Mouse (Mus musculus) layer of hippocampus, adult 9-11 months (tissue): ENCODE data around the gene Ttpal.

ENCODE experiments used
- DNase-seq: peaks from one replicate; pipeline ENCODE4 v3.0.0; 2022

Ttpal gene

GRCm38 (mm10) chr2:163602101-163602971 lies at the start of gene Ttpal:
Gene Ttpal (plus strand): TSS chr2:163602314.
- DNase-seq: peak; percentile 88

- DNase-seq: no peak
These were observed 49.6 kb upstream of the Ttpal start for GRCm38 (mm10) chr2:163552518-163552929.

- no peak for DNase-seq
These were observed 47.6 kb upstream of the Ttpal start for GRCm38 (mm10) chr2:163554425-163554982.

- no peak for DNase-seq
These were observed 47.1 kb upstream of the Ttpal start for GRCm38 (mm10) chr2:163554996-163555395.

DNA sequence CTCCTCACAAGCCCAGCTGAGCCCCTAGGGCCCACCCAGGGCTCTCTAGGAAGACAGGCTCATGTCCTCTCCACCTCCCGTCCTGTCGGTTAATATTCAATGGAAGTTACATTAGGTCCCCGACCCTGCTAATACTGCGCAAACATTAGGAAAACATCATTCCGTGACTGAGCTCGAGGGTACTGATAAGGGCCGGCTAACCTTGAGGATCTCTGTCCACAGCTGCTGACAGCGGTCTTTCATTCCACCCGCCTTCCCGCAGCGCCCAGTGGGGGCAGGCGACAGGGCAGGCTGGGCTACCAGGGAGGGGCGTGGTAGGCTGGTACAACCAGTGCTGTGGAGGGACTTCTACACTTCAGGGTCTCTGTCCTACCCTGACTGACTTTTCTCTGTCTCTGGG lies 46.7 kb upstream of the Ttpal start:
- no peak for DNase-seq

GRCm38 (mm10) chr2:163558548-163558947 lies 43.6 kb upstream of the Ttpal start:
- DNase-seq: no peak

DNA sequence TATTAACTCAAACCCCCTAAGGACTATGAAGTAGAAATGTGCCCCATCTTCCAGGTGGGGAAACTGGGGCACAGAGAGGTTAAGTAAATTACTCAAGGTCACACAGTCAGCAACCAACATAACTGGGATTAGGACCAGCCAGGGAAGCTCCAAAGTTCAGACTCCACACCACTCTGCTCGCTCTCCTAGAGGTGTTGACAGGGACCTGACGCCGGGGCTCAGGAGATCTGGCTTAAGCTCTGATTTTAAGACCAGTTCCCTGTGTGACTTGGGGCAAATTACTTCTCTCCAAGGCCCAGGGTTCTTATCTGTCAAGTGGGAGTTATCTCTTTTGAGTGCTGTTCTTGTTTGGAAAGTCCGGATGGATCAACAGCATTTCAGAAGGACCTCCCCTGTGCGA lies 42.9 kb upstream of the Ttpal start:
- DNase-seq: no peak

GRCm38 (mm10) chr2:163560247-163560646 lies 41.9 kb upstream of the Ttpal start:
- no peak for DNase-seq

DNA sequence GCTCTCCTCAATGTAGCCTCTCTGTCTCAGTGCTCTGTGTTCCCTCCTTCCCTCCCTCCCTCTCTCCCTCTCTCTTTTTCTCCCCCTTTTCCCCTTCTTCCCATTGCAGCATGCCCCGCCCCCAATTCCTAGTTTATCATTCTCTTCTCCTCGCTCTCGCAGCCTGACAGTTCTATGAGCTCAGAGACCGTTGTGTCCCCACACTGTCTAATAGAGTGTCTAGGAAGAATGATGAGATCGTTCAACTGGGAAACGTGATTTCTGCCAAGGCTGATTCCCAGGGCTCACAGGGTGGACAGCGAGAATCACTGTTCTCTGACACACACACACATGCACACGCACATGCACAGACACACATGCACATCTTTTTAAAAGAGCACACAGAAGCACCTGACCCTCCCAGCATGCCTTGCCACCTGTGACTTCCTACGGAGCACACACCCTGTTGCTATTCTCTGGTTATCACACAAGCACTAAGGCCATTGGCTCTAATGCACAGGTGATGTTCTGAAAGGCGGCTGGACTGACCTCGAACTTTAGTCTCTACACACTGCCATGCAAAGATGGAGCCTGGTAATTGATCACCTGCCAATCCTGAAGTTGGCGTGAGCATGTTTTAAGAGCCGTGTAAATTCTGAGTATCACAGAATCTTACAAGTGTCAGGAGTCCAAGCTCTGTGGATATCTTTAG lies 40.7 kb upstream of the Ttpal start:
- DNase-seq: no peak

DNA sequence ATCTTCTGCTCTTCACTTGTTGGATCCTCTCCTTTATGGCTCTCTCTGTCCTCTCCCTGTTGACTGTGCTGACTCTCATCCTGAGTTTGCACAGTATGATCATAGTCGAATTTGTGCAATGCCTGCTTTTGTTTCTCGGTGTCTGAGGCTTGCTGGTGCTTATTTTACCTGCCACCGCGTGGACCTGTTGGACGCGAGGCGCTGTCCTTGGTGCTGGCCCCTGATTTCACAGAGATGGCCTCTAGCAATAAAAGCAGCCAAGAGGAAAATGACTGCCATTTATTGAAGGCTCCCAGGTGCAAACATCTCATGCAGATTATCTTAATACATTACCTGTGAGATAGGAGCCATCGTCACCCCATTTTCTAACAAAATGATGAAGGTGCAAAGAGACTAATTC lies 37.5 kb upstream of the Ttpal start:
- no peak for DNase-seq

DNA sequence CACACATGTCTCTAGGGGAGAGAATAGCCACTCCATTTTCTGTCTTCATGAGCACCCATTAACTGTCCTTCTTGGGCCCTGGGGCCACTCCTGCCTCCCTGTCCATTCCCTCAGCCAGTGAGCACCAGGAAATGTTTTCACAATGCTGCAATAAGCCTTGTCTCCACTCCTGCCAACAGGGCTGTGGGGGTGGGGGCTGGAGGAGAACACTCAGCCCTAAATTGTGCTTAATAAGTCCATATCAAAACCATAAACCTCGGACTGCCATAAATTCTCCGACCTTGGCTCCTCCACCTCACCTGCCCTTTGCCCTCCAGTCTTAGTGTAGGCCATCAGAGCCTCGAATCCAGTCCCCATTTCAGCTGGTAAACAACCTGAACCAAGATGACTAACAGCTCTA lies 27.8 kb upstream of the Ttpal start:
- DNase-seq: no peak

DNA sequence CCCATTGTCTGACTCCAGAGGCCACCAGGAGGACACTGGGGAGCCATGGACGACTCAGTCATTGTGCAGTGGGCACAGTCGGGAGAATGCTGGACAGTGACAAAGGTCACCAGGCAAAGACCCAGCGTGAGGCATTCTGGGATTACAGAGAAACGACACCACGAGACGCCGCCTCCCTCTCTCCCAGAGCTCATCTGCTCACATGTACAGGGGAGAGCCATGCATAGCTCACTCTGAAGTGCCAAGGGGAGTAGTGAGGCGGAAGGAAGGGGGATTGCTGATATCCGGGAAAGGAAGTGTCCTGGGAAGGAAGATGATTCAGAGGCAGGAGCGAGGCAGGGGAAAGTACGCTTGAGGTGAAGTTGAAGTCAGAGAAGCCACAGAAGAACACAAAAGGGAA lies 26.9 kb upstream of the Ttpal start:
- DNase-seq: no peak

- no peak for DNase-seq
These were observed 24.1 kb upstream of the Ttpal start for GRCm38 (mm10) chr2:163577986-163578385.

DNA sequence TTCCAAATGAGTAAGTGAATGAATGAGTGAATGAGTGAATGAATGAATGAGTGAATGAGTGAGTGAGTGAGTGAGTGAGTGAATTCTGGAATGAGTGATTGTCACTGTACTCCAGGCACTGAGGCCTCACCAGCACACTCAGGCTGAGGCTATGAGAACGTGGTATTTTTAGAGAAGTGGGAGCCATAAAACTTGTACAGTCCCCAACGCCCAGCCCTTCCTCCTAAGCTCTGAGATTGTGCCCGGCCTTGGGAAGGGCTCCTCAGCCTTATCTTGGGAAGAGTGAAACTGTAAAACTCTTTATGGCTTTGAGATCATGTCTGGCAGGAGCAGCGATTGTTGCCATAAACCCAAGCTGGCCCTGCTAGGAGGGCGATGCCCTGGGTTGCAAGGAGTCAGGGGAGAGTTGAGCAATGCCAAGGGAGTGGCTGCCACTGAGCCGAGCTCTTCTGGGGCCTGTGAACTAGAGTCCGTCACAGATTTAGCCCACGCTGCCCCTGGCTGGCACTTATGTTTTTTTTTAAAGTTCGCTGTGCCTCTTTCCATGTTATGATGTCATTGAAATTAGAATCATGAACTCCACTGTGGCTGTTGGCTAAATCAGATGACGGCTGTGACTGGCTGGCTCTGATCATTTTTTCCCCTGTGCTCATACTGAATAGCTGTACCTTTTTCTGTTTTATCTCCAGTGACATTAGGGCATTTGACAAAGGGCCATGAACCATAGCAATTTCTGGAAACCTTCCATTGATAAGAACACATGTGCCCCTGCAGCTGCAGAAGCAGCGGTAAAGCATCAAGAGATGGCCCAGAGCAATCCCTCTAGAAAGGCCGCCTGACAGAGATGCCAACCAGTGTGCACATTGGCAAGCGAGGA lies 21.8 kb upstream of the Ttpal start:
- DNase-seq: no peak

DNA sequence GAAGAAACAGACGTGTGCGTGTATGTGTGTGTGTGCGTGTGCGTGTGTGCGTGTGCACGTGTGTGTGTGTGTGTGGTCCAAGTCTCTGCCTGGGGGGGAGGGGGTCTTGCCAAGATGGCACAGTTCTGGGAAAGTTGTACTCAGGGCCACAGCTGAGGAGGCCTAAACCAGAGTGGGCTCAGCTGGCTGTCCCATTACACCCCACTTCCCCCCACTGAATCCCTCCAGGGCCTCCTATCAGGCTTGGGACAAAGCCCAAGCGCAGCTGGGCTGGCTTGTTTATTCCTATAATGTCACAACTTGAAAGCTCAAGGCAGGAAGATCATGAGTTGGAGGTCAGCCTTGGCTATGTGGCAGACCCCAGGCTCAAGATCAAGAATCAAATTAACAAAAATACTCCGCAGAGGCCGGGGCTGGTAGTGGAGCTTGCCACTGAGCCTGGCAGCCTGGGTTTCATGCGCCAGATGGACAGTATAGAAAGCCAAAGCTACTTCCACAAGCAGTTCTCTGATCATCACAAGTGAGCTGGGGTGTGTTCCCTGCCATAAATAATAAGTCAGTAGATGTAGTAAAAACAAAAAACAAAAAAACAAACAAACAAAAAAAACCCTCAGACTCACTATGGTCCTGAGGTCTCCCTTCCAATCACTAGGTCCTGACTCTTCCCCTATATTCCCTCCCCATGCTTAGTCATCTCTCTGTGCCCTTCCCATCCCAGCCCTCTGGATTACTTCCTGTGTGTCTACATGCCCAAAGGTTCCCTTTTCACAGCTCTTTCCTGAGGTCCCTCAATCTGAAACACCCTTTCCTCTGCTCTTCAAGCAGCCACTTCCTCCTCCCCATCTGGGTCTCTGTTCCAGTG lies 18.7 kb upstream of the Ttpal start:
- no peak for DNase-seq

DNA sequence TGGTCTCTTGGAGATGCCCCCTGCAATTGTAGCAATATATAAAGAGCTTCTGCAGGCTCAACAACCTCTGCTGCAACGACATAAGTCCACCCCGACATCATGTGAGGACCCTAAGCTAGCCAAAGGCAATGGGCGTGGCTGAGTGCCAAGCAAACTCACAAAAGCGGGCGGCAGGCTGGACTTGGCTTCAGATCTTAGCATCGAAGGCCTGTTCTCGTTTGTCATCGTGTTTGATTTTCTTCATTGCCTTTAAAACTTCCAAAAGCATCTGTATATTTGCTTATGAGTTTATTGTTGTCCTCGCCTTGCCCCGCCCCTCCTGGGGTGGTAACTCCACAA lies 18.1 kb upstream of the Ttpal start:
- no peak for DNase-seq

- DNase-seq: no peak
These were observed 15.5 kb upstream of the Ttpal start for GRCm38 (mm10) chr2:163586384-163587261.

- no peak for DNase-seq
These were observed 14.6 kb upstream of the Ttpal start for GRCm38 (mm10) chr2:163587506-163587905.

GRCm38 (mm10) chr2:163590211-163590610 lies 11.9 kb upstream of the Ttpal start:
- DNase-seq: no peak

- DNase-seq: no peak
These were observed 11.1 kb upstream of the Ttpal start for GRCm38 (mm10) chr2:163590996-163591395.

DNA sequence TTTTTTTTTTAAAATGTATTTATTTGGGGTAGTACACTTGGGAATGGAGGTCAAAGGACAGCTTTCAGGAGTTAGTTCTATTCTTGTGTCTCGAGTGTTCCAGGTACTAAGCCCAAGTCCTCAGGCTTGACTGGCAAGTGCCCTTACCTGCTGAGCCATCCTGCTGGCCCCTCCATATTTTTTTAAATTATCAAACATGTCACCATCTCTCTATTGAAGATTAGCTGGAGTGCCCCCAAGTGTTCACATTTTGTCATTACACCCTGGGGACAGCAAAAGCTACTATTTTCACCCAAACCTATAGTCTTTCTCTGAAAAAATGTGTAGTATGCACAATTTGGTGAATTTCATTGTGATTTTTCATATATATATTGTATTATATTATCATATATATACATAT lies 10.0 kb upstream of the Ttpal start:
- DNase-seq: no peak
